Comparison of ENCODE assay signal across 20 mouse cellular contexts in the genomic region with DNA sequence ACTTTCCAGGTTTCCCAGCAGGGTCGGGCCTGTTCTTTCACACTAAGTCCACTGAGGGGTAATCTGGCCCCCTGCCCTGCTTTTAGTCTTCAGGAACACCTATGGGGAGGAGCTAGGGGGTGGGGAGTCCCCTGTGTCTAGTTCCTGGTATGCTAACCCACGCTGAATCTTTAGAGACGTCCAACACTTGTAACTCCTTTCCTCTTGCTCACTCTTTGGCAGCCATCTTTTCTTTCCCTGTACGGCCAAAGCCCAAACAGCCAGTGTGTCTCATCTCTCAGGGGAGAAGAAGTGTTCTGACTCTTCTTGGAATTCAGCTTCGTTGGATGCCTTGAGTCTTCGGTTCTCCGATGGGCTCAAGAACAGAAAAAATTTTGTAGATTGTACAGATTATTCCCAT.
A peak's percentile ranks its signal among the peaks of the same experiment; 100 is the strongest.
DNase-seq lines count a peak whose midpoint lies in the region; ATAC-seq and TF ChIP-seq lines count a peak whose summit lies in the region.
"Had no signal": no experiment of that assay in that cellular context is flagged by ENCODE, and none has a peak within 500 bp of the region (broad histone marks: within the 10 kb centered on the region; RNA-seq: fewer than 3 reads in every experiment).

No protein-coding gene starts in this region.

- peak overlapping the region; percentile 17; the same call in 1 of the 2 replicates for H3K27ac ChIP-seq in heart, adult 2 months
- H3K27ac ChIP-seq in heart, embryonic 12.5 days (ENCODE audit: poor library complexity, severe bottlenecking), result no peak overlapping the region
- H3K27ac ChIP-seq in midbrain, embryonic 11.5 days (ENCODE audit: low read depth, low read length), result no peak overlapping the region
- no peak overlapping the region for H3K27ac ChIP-seq in midbrain, embryonic 13.5 days
- H3K27ac ChIP-seq: embryonic facial prominence, embryonic 12.5 days; forebrain, embryonic 12.5 days; heart, embryonic 10.5 days; hindbrain, embryonic 10.5 days; hindbrain, embryonic 14.5 days; intestine, embryonic 15.5 days had no signal

- H3K4me2 ChIP-seq in heart, embryonic 12.5 days, result no peak overlapping the region
- H3K4me2 ChIP-seq in midbrain, embryonic 11.5 days, result no peak overlapping the region
- H3K4me2 ChIP-seq in midbrain, embryonic 13.5 days (replicated peaks), result no peak overlapping the region
- H3K4me2 ChIP-seq: embryonic facial prominence, embryonic 12.5 days; forebrain, embryonic 12.5 days; hindbrain, embryonic 14.5 days; intestine, embryonic 15.5 days had no signal

- 61% methylated on average over 7 of the region's 7 CpGs for WGBS in heart, adult 2 months
- WGBS in heart, embryonic 12.5 days, result 76% methylated on average over 7 of the region's 7 CpGs
- 83% methylated on average over 7 of the region's 7 CpGs for WGBS in midbrain, embryonic 11.5 days
- WGBS in midbrain, embryonic 13.5 days, result 87% methylated on average over 7 of the region's 7 CpGs

- H3K9me3 ChIP-seq in heart, embryonic 12.5 days (replicated peaks), result peaks cover 4% of the 10 kb centered on the region; the same call in 1 of the 2 replicates
- H3K9me3 ChIP-seq in midbrain, embryonic 11.5 days (ENCODE audit: control insufficient read depth, low read length), result no peaks in the 10 kb centered on the region
- H3K9me3 ChIP-seq in midbrain, embryonic 13.5 days, result no peaks in the 10 kb centered on the region
- H3K9me3 ChIP-seq: embryonic facial prominence, embryonic 12.5 days; forebrain, embryonic 12.5 days; heart, embryonic 10.5 days; hindbrain, embryonic 10.5 days; intestine, embryonic 15.5 days had no signal

- intact Hi-C loops in heart, adult 2 months (cut with DNase I), result no loop called here

- DNase-seq in gastrocnemius, adult 8-10 months (ENCODE audit: low spot score in 2 of 2), result peak; percentile 12 to 15
- no peak for DNase-seq in gastrocnemius, postnatal 4 days (ENCODE audit: low spot score in 2 of 2)
- peak in 1 of 2 experiments; percentile 19 for DNase-seq in heart, adult 2 months
- peak; percentile 64 for DNase-seq in midbrain, embryonic 11.5 days (ENCODE audit: low spot score, missing footprints)
- no peak for DNase-seq in retina, embryonic 14.5 days (ENCODE audit: low spot score)
- DNase-seq: adrenal gland, adult 2 months; adrenal gland, postnatal 25 days; cerebellum, adult 8-10 months; cerebellum, postnatal 14 days; kidney, adult 18-20 months had no signal

- TF ChIP-seq CTCF in heart, adult 2 months (IDR thresholded peaks at IDR 0.05), result no peak

- H3K27me3 ChIP-seq in heart, adult 2 months (ENCODE audit: control insufficient read depth, insufficient read depth, low read length), result no peaks in the 10 kb centered on the region
- no peaks in the 10 kb centered on the region for H3K27me3 ChIP-seq in heart, embryonic 12.5 days (replicated peaks)
- no peaks in the 10 kb centered on the region for H3K27me3 ChIP-seq in midbrain, embryonic 11.5 days (ENCODE audit: control insufficient read depth, insufficient read depth, low read length)
- H3K27me3 ChIP-seq in midbrain, embryonic 13.5 days, result no peaks in the 10 kb centered on the region
- H3K27me3 ChIP-seq: CH12.LX; embryonic facial prominence, embryonic 12.5 days; forebrain, embryonic 12.5 days; intestine, embryonic 15.5 days had no signal

- no peak overlapping the region for H3K4me3 ChIP-seq in heart, adult 2 months
- no peak overlapping the region for H3K4me3 ChIP-seq in heart, embryonic 12.5 days
- H3K4me3 ChIP-seq in midbrain, embryonic 11.5 days (ENCODE audit: low read depth, low read length), result no peak overlapping the region
- H3K4me3 ChIP-seq in midbrain, embryonic 13.5 days (replicated peaks), result no peak overlapping the region
- H3K4me3 ChIP-seq: embryonic facial prominence, embryonic 12.5 days; forebrain, embryonic 12.5 days; heart, embryonic 10.5 days; hindbrain, embryonic 10.5 days; intestine, embryonic 15.5 days had no signal

- H3K79me2 ChIP-seq in heart, adult 2 months (replicated peaks; ENCODE audit: control insufficient read depth, insufficient read depth, low read length), result no peaks in the 10 kb centered on the region

- H3K9ac ChIP-seq in heart, adult 2 months (ENCODE audit: low read depth, low read length), result no peak overlapping the region
- H3K9ac ChIP-seq in heart, embryonic 12.5 days, result no peak overlapping the region
- no peak overlapping the region for H3K9ac ChIP-seq in midbrain, embryonic 11.5 days (ENCODE audit: low read length)
- H3K9ac ChIP-seq in midbrain, embryonic 13.5 days (replicated peaks), result no peak overlapping the region
- H3K9ac ChIP-seq: embryonic facial prominence, embryonic 12.5 days; forebrain, embryonic 12.5 days; hindbrain, embryonic 14.5 days; intestine, embryonic 15.5 days had no signal

- no peak for TF ChIP-seq POLR2A in heart, adult 2 months (IDR thresholded peaks at IDR 0.05; ENCODE audit: insufficient read depth, low read depth, low read length)

- no peaks in the 10 kb centered on the region for H3K4me1 ChIP-seq in heart, adult 2 months (ENCODE audit: control insufficient read depth, insufficient read depth, low read length)
- peaks cover 35% of the 10 kb centered on the region for H3K4me1 ChIP-seq in heart, embryonic 12.5 days (replicated peaks)
- H3K4me1 ChIP-seq in midbrain, embryonic 11.5 days (ENCODE audit: control insufficient read depth, insufficient read depth, low read length), result no peaks in the 10 kb centered on the region
- H3K4me1 ChIP-seq in midbrain, embryonic 13.5 days (replicated peaks), result no peaks in the 10 kb centered on the region
- H3K4me1 ChIP-seq: forebrain, embryonic 12.5 days had no signal

- ATAC-seq in heart, embryonic 12.5 days (ENCODE audit: insufficient number of reproducible peaks, low FRiP score), result no peak
- ATAC-seq in midbrain, embryonic 11.5 days (ENCODE audit: low FRiP score), result no peak
- no peak for ATAC-seq in midbrain, embryonic 13.5 days
- ATAC-seq: forebrain, embryonic 16.5 days; intestine, embryonic 15.5 days had no signal

- H3K36me3 ChIP-seq in heart, adult 2 months (ENCODE audit: control insufficient read depth, insufficient read depth, low read length), result no peaks in the 10 kb centered on the region
- H3K36me3 ChIP-seq in heart, embryonic 12.5 days, result no peaks in the 10 kb centered on the region
- no peaks in the 10 kb centered on the region for H3K36me3 ChIP-seq in midbrain, embryonic 11.5 days (ENCODE audit: control insufficient read depth, insufficient read depth, low read length)
- H3K36me3 ChIP-seq in midbrain, embryonic 13.5 days, result no peaks in the 10 kb centered on the region
- H3K36me3 ChIP-seq: embryonic facial prominence, embryonic 12.5 days; forebrain, embryonic 12.5 days; heart, embryonic 10.5 days; hindbrain, embryonic 10.5 days; intestine, embryonic 15.5 days had no signal

- no peak for TF ChIP-seq EP300 in heart, adult 2 months (IDR thresholded peaks at IDR 0.05; ENCODE audit: insufficient read depth, low read depth, low read length)

Comparison
In these comparisons a context has a peak if more than half of its experiments do, and no peak if none do; other contexts are left out.
1. DNase-seq: peak in gastrocnemius, adult 8-10 months (2 of 2) and midbrain, embryonic 11.5 days (single experiment); none in gastrocnemius, postnatal 4 days (0 of 2) and retina, embryonic 14.5 days (single experiment).